Mouse (Mus musculus) CH12.LX (cell line): ENCODE data around the gene Ibsp.

Experiments
- CHD1 ChIP-seq: IDR thresholded peaks from 2 replicates; pipeline ENCODE4 v1.6.1; 2012; ENCODE audit warnings: low read depth, low read length, improper control_type of control experiment, inconsistent platforms
- CTCF ChIP-seq, 2 experiments: IDR thresholded peaks in 1 of 2; conservative IDR thresholded peaks in 1 of 2; 2 replicates each; pipeline ENCODE4 v1.5.1; 2011 to 2012; ENCODE audit warnings: low read depth in 2 of 2, low read length in 2 of 2, improper control_type of control experiment in 1 of 2, inconsistent platforms in 1 of 2, mild to moderate bottlenecking in 1 of 2, moderate library complexity in 1 of 2
- IRF4 ChIP-seq: IDR thresholded peaks from 2 replicates; pipeline ENCODE4 v1.6.1; 2014; ENCODE audit warnings: low read depth, mild to moderate bottlenecking, inconsistent platforms, low read length, improper control_type of control experiment
- MAX ChIP-seq: IDR thresholded peaks from 2 replicates; pipeline ENCODE4 v1.6.1; 2011; ENCODE audit warnings: low read length, improper control_type of control experiment
- NELFE ChIP-seq: IDR thresholded peaks from 2 replicates; pipeline ENCODE4 v1.6.1; 2011; ENCODE audit warnings: low read depth, low read length, improper control_type of control experiment
- NRF1 ChIP-seq: IDR thresholded peaks from 2 replicates; pipeline ENCODE4 v1.6.1; 2014; ENCODE audit warnings: low read depth, mild to moderate bottlenecking, inconsistent platforms, low read length, improper control_type of control experiment, moderate library complexity
- POLR2A ChIP-seq: IDR thresholded peaks from 2 replicates; pipeline ENCODE4 v1.6.1; 2011; ENCODE audit warnings: low read depth, mild to moderate bottlenecking, improper control_type of control experiment, low read length
- TCF12 ChIP-seq: IDR thresholded peaks from 2 replicates; pipeline ENCODE4 v1.6.1; 2014; ENCODE audit warnings: low read depth, mild to moderate bottlenecking, inconsistent platforms, low read length, improper control_type of control experiment
- USF1 ChIP-seq: IDR thresholded peaks from 2 replicates; pipeline ENCODE4 v1.6.1; 2014; ENCODE audit warnings: low read depth, mild to moderate bottlenecking, inconsistent platforms, low read length, improper control_type of control experiment
- USF2 ChIP-seq: conservative IDR thresholded peaks from 2 replicates; pipeline ENCODE4 v1.6.1; 2011; ENCODE audit warnings: low read depth, low read length, improper control_type of control experiment

- no peak for TF ChIP-seq TCF12
- TF ChIP-seq CTCF (conservative IDR thresholded peaks at IDR 0.05 in 1 of 2, IDR thresholded peaks at IDR 0.05 in 1 of 2; ENCODE audit: low read depth in 2 of 2, low read length in 2 of 2), result no peak
- no peak for TF ChIP-seq NELFE
- no peak for TF ChIP-seq IRF4
- no peak for TF ChIP-seq CHD1
- no peak for TF ChIP-seq USF2
- no peak for TF ChIP-seq MAX
- no peak for TF ChIP-seq POLR2A
- no peak for TF ChIP-seq NRF1
- no peak for TF ChIP-seq USF1
These were observed 35.5 kb downstream of the Ibsp start for GRCm38 (mm10) chr5:104334516-104334915.
